Mouse (Mus musculus): ENCODE data around the gene Polr2j. TPM values are rescaled to one million over a fixed set of nuclear protein-coding genes. Genes with fewer than 3 reads are reported as not detected.
"Not testable (repeated sequence)": the region's sequence is repeated elsewhere in the genome, so short reads cannot be mapped to it uniquely, and the experiment has no call there.

Gene Polr2j
- polyA plus RNA-seq, 1 experiment from 2014 or later, result 184 TPM

DNA sequence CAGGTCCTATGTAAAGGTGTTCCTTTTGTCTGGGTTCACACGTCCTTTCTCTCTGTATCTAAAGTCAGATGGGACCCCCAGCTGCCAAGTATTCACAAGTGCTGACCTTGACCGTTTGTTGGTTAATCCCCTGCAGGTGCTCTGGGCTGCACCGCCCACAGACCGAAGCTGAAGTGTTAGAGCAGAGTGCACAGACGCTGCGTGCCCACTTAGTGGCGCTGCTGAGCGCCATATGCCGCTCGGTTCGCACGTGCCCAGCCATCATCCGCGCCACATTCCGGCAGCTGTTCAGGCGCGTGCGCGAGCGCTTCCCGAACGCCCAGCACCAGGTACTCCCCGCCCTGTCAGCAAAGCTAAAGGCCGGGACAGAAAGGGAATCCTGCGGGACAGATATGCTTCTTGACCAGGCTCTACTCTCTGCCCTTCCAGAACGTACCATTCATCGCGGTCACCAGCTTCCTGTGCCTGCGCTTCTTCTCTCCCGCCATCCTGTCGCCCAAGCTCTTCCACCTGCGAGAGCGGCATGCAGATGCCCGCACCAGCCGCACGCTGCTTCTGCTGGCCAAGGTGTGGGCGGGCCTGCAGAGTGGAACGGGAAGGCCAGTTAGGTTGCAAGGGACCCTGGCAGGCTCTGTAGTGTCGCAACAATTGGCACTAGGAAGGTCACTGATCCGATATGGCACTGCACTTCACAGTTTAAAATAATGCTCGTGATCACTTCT, 14.2 kb upstream of the Polr2j start:
- Histone ChIP-seq H3K4me2 (replicated peaks; ENCODE audit: low read depth, low read length) (peak overlapping the region; percentile 49), H3K36me3 (ENCODE audit: insufficient read depth, low read length) (no peaks in the 10 kb centered on the region), H3K4me1 (ENCODE audit: insufficient read depth, low read depth, low read length) (no peaks in the 10 kb centered on the region), H3K4me3 (ENCODE audit: low read depth, low read length) (no peak overlapping the region), H3K9me3 (ENCODE audit: low read length) (no peaks in the 10 kb centered on the region), H3K27ac (ENCODE audit: low read length) (no peak overlapping the region), H3K9ac (replicated peaks; ENCODE audit: low read depth) (no peak overlapping the region), H3K27me3 (replicated peaks; ENCODE audit: insufficient read depth, low read length) (no peaks in the 10 kb centered on the region)
- DNase-seq (ENCODE audit: low spot score) (peak; percentile 87), ATAC-seq (peak; percentile 92)
- TF ChIP-seq EP300 (IDR thresholded peaks at IDR 0.05) (no peak), CTCF (IDR thresholded peaks at IDR 0.05) (peak; percentile 95)
- 4% methylated on average over 41 of the region's 41 CpGs for WGBS

DNA sequence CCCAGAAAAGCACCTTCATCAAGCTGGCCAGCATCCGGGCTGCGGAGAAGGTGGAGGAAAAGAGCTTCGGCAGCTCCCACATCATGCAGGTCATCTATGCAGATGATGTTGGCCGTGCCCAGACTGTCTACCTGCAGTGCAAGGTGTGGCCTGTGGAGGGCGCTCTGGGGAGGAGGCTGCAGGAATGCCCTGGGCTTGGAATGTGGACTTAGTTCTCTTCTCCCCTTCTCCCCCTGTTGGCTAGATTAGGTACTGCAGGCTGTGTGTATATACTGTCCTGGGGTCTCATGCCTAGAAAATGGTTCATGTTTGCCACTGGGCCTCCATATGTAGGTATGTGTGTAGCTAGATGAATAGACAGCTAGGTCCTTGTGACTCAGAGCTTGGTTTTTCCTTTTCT, 11.9 kb upstream of the Polr2j start:
- WGBS, result 91% methylated on average over 5 of the region's 5 CpGs
- Histone ChIP-seq H3K9me3 (ENCODE audit: low read length) (no peaks in the 10 kb centered on the region), H3K4me3 (ENCODE audit: low read depth, low read length) (no peak overlapping the region), H3K36me3 (ENCODE audit: insufficient read depth, low read length) (no peaks in the 10 kb centered on the region), H3K4me2 (replicated peaks; ENCODE audit: low read depth, low read length) (no peak overlapping the region), H3K4me1 (ENCODE audit: insufficient read depth, low read depth, low read length) (no peaks in the 10 kb centered on the region), H3K27ac (ENCODE audit: low read length) (no peak overlapping the region), H3K27me3 (replicated peaks; ENCODE audit: insufficient read depth, low read length) (no peaks in the 10 kb centered on the region), H3K9ac (replicated peaks; ENCODE audit: low read depth) (no peak overlapping the region)
- TF ChIP-seq CTCF (IDR thresholded peaks at IDR 0.05), result peak; percentile 68
- TF ChIP-seq EP300 (IDR thresholded peaks at IDR 0.05), result no peak
- DNase-seq (ENCODE audit: low spot score), result no peak
- no peak for ATAC-seq

DNA sequence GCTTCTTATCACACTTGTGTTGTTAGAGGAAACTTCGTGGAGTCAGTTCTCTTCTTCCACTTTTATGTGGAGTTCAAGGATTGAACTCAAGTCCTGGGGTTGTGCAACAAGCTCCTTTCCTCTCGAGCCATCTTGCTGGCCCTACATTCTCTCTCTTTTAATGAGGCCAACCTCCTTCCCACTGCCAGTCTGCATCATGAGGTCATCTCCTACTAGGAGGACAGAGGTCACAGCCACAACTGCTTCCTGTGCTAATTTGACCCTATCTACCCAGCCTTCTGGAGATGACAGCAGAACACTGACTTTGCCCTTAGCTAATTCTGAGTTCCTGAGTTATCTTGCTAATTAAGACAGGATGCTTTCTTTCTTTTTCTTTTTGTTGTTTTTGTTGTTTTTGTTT, 7.9 kb upstream of the Polr2j start:
- no peak overlapping the region for H3K27ac ChIP-seq (ENCODE audit: low read length)
- 37% methylated on average over 2 of the region's 2 CpGs for WGBS
- H3K36me3 ChIP-seq (ENCODE audit: insufficient read depth, low read length), result no peaks in the 10 kb centered on the region
- no peak overlapping the region for H3K9ac ChIP-seq (replicated peaks; ENCODE audit: low read depth)
- H3K4me1 ChIP-seq (ENCODE audit: insufficient read depth, low read depth, low read length), result no peaks in the 10 kb centered on the region
- TF ChIP-seq EP300 (IDR thresholded peaks at IDR 0.05) (no peak), CTCF (IDR thresholded peaks at IDR 0.05) (no peak)
- no peaks in the 10 kb centered on the region for H3K9me3 ChIP-seq (ENCODE audit: low read length)
- H3K4me2 ChIP-seq (replicated peaks; ENCODE audit: low read depth, low read length), result no peak overlapping the region
- no peak overlapping the region for H3K4me3 ChIP-seq (ENCODE audit: low read depth, low read length)
- ATAC-seq (no peak), DNase-seq (ENCODE audit: low spot score) (no peak)
- H3K27me3 ChIP-seq (replicated peaks; ENCODE audit: insufficient read depth, low read length), result no peaks in the 10 kb centered on the region

DNA sequence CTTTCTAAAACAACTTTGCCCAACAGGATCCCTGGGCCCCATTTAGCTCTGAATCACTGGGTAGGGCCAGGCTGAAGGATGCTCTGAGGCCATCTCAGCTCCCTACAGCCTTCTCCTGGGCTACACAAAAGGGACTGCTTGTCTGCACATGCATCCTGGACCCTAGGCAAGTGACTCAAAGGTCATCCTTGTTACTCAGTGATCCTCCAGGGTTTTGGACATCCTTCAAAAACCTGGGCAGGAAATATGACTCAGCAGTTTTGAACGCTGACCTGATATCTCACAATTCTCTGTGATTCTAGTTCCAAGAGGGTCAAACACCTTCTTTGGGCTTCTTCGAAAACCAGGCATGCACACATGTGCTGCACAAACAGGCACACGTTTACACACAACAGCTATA, 7.4 kb upstream of the Polr2j start:
- H3K4me3 ChIP-seq (ENCODE audit: low read depth, low read length), result no peak overlapping the region
- DNase-seq (ENCODE audit: low spot score) (no peak), ATAC-seq (no peak)
- TF ChIP-seq EP300 (IDR thresholded peaks at IDR 0.05), result no peak
- no peak for TF ChIP-seq CTCF (IDR thresholded peaks at IDR 0.05)
- no peaks in the 10 kb centered on the region for H3K36me3 ChIP-seq (ENCODE audit: insufficient read depth, low read length)
- H3K27me3 ChIP-seq (replicated peaks; ENCODE audit: insufficient read depth, low read length), result no peaks in the 10 kb centered on the region
- H3K9ac ChIP-seq (replicated peaks; ENCODE audit: low read depth), result no peak overlapping the region
- no peak overlapping the region for H3K4me2 ChIP-seq (replicated peaks; ENCODE audit: low read depth, low read length)
- H3K4me1 ChIP-seq (ENCODE audit: insufficient read depth, low read depth, low read length), result no peaks in the 10 kb centered on the region
- H3K9me3 ChIP-seq (ENCODE audit: low read length), result no peaks in the 10 kb centered on the region
- H3K27ac ChIP-seq (ENCODE audit: low read length), result no peak overlapping the region
- 57% methylated on average over 3 of the region's 3 CpGs for WGBS

DNA sequence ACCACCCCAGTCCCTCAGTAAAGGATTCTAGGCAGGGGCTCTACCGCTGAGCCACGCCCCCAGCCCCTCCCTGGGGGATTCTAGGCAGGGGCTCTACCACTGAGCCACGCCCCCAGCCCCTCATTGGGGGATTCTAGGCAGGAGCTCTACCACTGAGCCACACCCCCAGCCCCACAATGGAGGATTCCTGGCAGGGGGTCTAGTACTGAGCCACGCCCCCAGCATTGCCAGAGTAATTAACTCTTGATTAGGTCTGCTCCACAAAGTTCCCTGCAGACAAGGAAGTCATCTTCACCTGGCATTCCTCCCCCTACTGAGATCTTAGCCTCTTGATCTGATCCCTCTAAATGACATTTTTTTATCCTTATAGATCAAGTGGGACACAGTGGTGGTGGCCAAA, 2.9 kb upstream of the Polr2j start:
- not testable (repeated sequence) for H3K4me3 ChIP-seq (ENCODE audit: low read depth, low read length); H3K27me3 ChIP-seq (replicated peaks; ENCODE audit: insufficient read depth, low read length); H3K27ac ChIP-seq (ENCODE audit: low read length); ATAC-seq; H3K4me2 ChIP-seq (replicated peaks; ENCODE audit: low read depth, low read length); H3K36me3 ChIP-seq (ENCODE audit: insufficient read depth, low read length); DNase-seq (ENCODE audit: low spot score); H3K9me3 ChIP-seq (ENCODE audit: low read length); H3K9ac ChIP-seq (replicated peaks; ENCODE audit: low read depth); H3K4me1 ChIP-seq (ENCODE audit: insufficient read depth, low read depth, low read length)
- 46% methylated on average over 4 of the region's 4 CpGs for WGBS

DNA sequence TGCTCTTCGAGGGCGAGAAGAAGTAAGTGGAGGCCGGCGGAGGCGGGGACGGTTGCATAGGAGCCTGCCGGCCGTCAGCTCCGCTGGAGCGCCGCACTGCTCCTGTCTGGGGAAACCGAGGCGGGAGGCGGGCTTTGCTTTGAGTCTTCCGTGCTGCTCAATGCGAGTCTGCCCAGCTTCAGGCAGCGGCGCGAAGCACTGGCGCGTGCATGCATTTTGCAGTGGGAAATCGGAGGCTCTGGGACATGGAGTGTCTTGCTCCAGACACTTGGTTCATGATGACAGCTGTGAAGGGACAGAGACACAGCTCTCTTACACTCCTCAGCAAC, 317 bp downstream of the Polr2j start:
- Histone ChIP-seq H3K9me3 (ENCODE audit: low read length) (no peaks in the 10 kb centered on the region), H3K4me3 (ENCODE audit: low read depth, low read length) (peak overlapping the region; percentile 92), H3K36me3 (ENCODE audit: insufficient read depth, low read length) (0 out of 2 replicates have a peak, but pooled peaks cover 8% of the 10 kb centered on the region), H3K27me3 (replicated peaks; ENCODE audit: insufficient read depth, low read length) (no peaks in the 10 kb centered on the region), H3K4me1 (ENCODE audit: insufficient read depth, low read depth, low read length) (peaks cover 8% of the 10 kb centered on the region), H3K4me2 (replicated peaks; ENCODE audit: low read depth, low read length) (peak overlapping the region; percentile 80), H3K9ac (replicated peaks; ENCODE audit: low read depth) (peak overlapping the region; percentile 87), H3K27ac (ENCODE audit: low read length) (peak overlapping the region; percentile 52)
- WGBS, result under 1% methylated on average over 18 of the region's 22 CpGs
- peak; percentile 64 for ATAC-seq
- no peak for DNase-seq (ENCODE audit: low spot score)
- TF ChIP-seq CTCF (IDR thresholded peaks at IDR 0.05) (no peak), EP300 (IDR thresholded peaks at IDR 0.05) (no peak)

DNA sequence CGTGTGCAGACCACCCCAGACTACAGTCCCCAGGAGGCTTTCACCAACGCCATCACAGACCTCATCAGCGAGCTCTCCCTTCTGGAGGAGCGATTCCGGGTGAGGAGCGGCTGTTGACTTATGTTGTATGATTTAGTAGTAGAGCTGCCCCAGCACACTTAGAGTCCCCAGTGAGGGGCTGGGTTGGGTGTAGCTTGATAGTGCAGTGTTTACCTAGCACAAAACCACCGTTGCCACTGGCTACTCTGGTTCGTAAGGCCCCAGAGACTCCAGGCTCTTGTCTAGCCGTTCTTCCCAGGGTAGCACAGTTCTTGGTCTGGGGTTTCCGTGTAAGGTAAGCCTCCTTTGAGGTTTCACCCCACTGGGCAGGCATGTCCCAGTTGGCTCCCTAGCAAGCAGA, 5.7 kb downstream of the Polr2j start:
- H3K27ac ChIP-seq (ENCODE audit: low read length), result no peak overlapping the region
- H3K4me3 ChIP-seq (ENCODE audit: low read depth, low read length), result no peak overlapping the region
- peaks cover 5% of the 10 kb centered on the region for H3K4me1 ChIP-seq (ENCODE audit: insufficient read depth, low read depth, low read length)
- no peak overlapping the region for H3K4me2 ChIP-seq (replicated peaks; ENCODE audit: low read depth, low read length)
- no peaks in the 10 kb centered on the region for H3K27me3 ChIP-seq (replicated peaks; ENCODE audit: insufficient read depth, low read length)
- ATAC-seq, result no peak
- H3K36me3 ChIP-seq (ENCODE audit: insufficient read depth, low read length), result peaks cover 29% of the 10 kb centered on the region
- no peaks in the 10 kb centered on the region for H3K9me3 ChIP-seq (ENCODE audit: low read length)
- TF ChIP-seq EP300 (IDR thresholded peaks at IDR 0.05) (no peak), CTCF (IDR thresholded peaks at IDR 0.05) (no peak)
- 78% methylated on average over 10 of the region's 10 CpGs for WGBS
- no peak overlapping the region for H3K9ac ChIP-seq (replicated peaks; ENCODE audit: low read depth)
- DNase-seq (ENCODE audit: low spot score), result no peak
